Mouse (Mus musculus) embryonic stem cell, embryonic (primary cell): ENCODE data around the gene Mpped2.

Experiments used
- CTCF ChIA-PET, 4 experiments: fragments of 300-600 bp in 2 of 4; fragments of 350-600 bp in 2 of 4; sonication (Branson Sonifier 250); formaldehyde crosslinking; loops; one replicate each; lab custom pipeline; 2022; ENCODE audit warnings: inconsistent platforms in 2 of 4; lab: Charles Lee
- POLR2A ChIA-PET, 4 experiments: fragments of 300-600 bp in 2 of 4; fragments of 350-600 bp in 2 of 4; sonication (Branson Sonifier 250); formaldehyde crosslinking; loops; one replicate each; lab custom pipeline; 2022; ENCODE audit warnings: antibody characterized with exemption in 4 of 4, inconsistent platforms in 1 of 4; lab: Charles Lee

Mpped2 gene

GRCm38 (mm10) chr2:106772643-106773042 is 79.6 kb downstream of the Mpped2 start:
- CTCF ChIA-PET = no interaction called here
- POLR2A ChIA-PET = no interaction called here

- CTCF ChIA-PET = no interaction called here
- POLR2A ChIA-PET = no interaction called here
Observed at GRCm38 (mm10) chr2:106774251-106775196, 81.5 kb downstream of the Mpped2 start.

- CTCF ChIA-PET = no interaction called here
- POLR2A ChIA-PET = interaction anchor here in 1 of 4 experiments (0.6 kb wide), 1 partner anchor 601 kb away, joined by 10 read pairs; no protein-coding TSS in a partner anchor
Observed at GRCm38 (mm10) chr2:106775994-106776393, 82.9 kb downstream of the Mpped2 start.

GRCm38 (mm10) chr2:106778861-106779516 is 85.9 kb downstream of the Mpped2 start:
- CTCF ChIA-PET = interaction anchor here in 1 of 4 experiments (0.6 kb wide), 1 partner anchor 84 kb away, joined by 3 read pairs; no protein-coding TSS in a partner anchor
- POLR2A ChIA-PET = interaction anchor here in 2 of 4 experiments (0.6 to 0.7 kb wide), 2 partner anchors 22 to 860 kb away, joined by 3 to 5 read pairs; no protein-coding TSS in a partner anchor

- POLR2A ChIA-PET = no interaction called here
- CTCF ChIA-PET = no interaction called here
Observed at GRCm38 (mm10) chr2:106781181-106782179, 88.4 kb downstream of the Mpped2 start.

- POLR2A ChIA-PET = no interaction called here
- CTCF ChIA-PET = no interaction called here
Observed at GRCm38 (mm10) chr2:106783311-106783710, 90.2 kb downstream of the Mpped2 start.

- CTCF ChIA-PET = no interaction called here
- POLR2A ChIA-PET = no interaction called here
Observed at GRCm38 (mm10) chr2:106788055-106788454, 95.0 kb downstream of the Mpped2 start.

- ChIA-PET POLR2A (no interaction called here), CTCF (no interaction called here)
Observed at GRCm38 (mm10) chr2:106788573-106788972, 95.5 kb downstream of the Mpped2 start.

- CTCF ChIA-PET = no interaction called here
- POLR2A ChIA-PET = interaction anchor here in 1 of 4 experiments (0.6 to 0.7 kb wide), 2 partner anchors 41 to 66 kb away, joined by 3 read pairs; no protein-coding TSS in a partner anchor
Observed at GRCm38 (mm10) chr2:106789694-106790328, 96.7 kb downstream of the Mpped2 start.

- ChIA-PET CTCF (no interaction called here), POLR2A (interaction anchor here in 1 of 4 experiments (0.7 kb wide), 1 partner anchor 41 kb away, joined by 3 read pairs; no protein-coding TSS in a partner anchor)
Observed at GRCm38 (mm10) chr2:106790329-106790701, 97.2 kb downstream of the Mpped2 start.

- POLR2A ChIA-PET = interaction anchor here in 1 of 4 experiments (0.9 kb wide), 1 partner anchor 101 kb away, joined by 3 read pairs; no protein-coding TSS in a partner anchor
Observed at GRCm38 (mm10) chr2:106796246-106796645, 103.2 kb downstream of the Mpped2 start.

GRCm38 (mm10) chr2:106797855-106798254 is 104.8 kb downstream of the Mpped2 start:
- ChIA-PET POLR2A (interaction anchor here in 3 of 4 experiments (0.7 to 0.9 kb wide), 4 partner anchors 8 to 685 kb away, joined by 3 to 5 read pairs (median 4); no protein-coding TSS in a partner anchor), CTCF (interaction anchor here in 3 of 4 experiments (0.6 to 0.8 kb wide), 3 partner anchors 10 to 182 kb away, joined by 3 read pairs; no protein-coding TSS in a partner anchor)

More at GRCm38 (mm10) chr2:106796246-106796645, 103.2 kb downstream of the Mpped2 start:
- CTCF ChIA-PET = interaction anchor here in 3 of 4 experiments (0.6 kb wide), 3 partner anchors 25 to 602 kb away, joined by 3 to 9 read pairs (median 3); no protein-coding TSS in a partner anchor

GRCm38 (mm10) chr2:106798824-106799223 is 105.8 kb downstream of the Mpped2 start:
- ChIA-PET POLR2A (interaction anchor here in 1 of 4 experiments (0.5 kb wide), 1 partner anchor 149 kb away, joined by 5 read pairs; no protein-coding TSS in a partner anchor), CTCF (no interaction called here)

GRCm38 (mm10) chr2:106815898-106816297 is 122.8 kb downstream of the Mpped2 start:
- CTCF ChIA-PET = no interaction called here
- POLR2A ChIA-PET = interaction anchor here in 1 of 4 experiments (1.1 to 2.0 kb wide), 2 partner anchors 10 to 13 kb away, joined by 5 read pairs; no protein-coding TSS in a partner anchor

GRCm38 (mm10) chr2:106821292-106821691 is 128.2 kb downstream of the Mpped2 start:
- CTCF ChIA-PET = interaction anchor here in 3 of 4 experiments (0.6 to 0.7 kb wide), 5 partner anchors 10 to 1827 kb away, joined by 3 to 12 read pairs (median 4); no protein-coding TSS in a partner anchor
- POLR2A ChIA-PET = interaction anchor here in 2 of 4 experiments (0.9 to 1.1 kb wide), 3 partner anchors 19 to 128 kb away, joined by 3 to 5 read pairs (median 3); partner anchors contain the start of gene Mpped2 (in 1 of the 2)

- ChIA-PET POLR2A (interaction anchor here in 2 of 4 experiments (0.7 to 1.1 kb wide), 4 partner anchors 11 to 129 kb away, joined by 3 to 6 read pairs (median 4); partner anchors contain the start of gene Mpped2 (in 1 of the 2)), CTCF (interaction anchor here in 3 of 4 experiments (0.6 to 0.7 kb wide), 5 partner anchors 11 to 1826 kb away, joined by 3 to 12 read pairs (median 4); no protein-coding TSS in a partner anchor)
Observed at GRCm38 (mm10) chr2:106821883-106822282, 128.8 kb downstream of the Mpped2 start.

- ChIA-PET CTCF (interaction anchor here in 1 of 4 experiments (0.6 kb wide), 1 partner anchor 25 kb away, joined by 3 read pairs; no protein-coding TSS in a partner anchor), POLR2A (interaction anchor here in 2 of 4 experiments (0.6 to 1.0 kb wide), 4 partner anchors 10 to 479 kb away, joined by 3 to 6 read pairs (median 4); partner anchors contain the start of gene Mpped2 (in 1 of the 2))
Observed at GRCm38 (mm10) chr2:106822540-106822939, 129.5 kb downstream of the Mpped2 start.
